Mouse (Mus musculus): ENCODE data around the gene Atp9a. TPM values are rescaled to one million over a fixed set of nuclear protein-coding genes. Genes with fewer than 3 reads are reported as not detected.
A peak's percentile ranks its signal among the peaks of the same experiment; 100 is the strongest.

Atp9a gene
- polyA plus RNA-seq (2015; fragmentation: Nextera tagmentation; extraction: Ambion mirVana): 155 and 179 TPM in 2 replicates

DNA sequence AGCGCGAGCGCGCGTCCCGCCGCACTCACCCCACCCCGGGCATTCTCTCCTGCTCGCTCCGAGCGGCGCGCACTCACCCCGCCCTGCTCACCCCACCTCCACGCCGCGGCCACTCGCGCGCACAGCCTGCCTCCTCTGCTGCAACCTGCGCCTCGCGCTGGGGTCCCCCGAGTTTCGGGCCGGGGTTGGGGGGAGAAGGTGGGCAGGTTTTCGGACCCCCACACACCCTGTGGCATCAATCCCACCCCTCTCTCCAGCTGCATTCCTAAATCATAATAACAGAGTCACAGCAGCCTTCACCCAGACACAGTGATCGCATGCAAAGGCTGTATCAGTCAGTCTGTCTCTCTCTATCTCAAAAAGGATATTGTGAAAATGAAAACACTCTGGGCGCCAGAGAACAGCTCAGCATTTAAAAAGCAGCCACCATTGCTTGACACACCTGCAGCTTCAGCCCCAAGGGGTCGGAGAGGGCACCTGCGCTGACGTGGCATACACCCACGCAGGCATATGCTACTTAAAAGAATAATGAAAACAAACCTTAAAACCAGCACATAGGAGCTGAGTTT, at the start of gene Atp9a:
TSS of gene Atp9a (minus strand) at position 351 of the 569 bp plus-strand sequence.
- peak; percentile 80 for ATAC-seq (replicated peaks)
- Histone ChIP-seq H3K9me3 (no peaks in the 10 kb centered on the region), H3K4me3 (peak within 1 kb of the TSS; percentile 97), H3K4me1 (peaks cover 14% of the 10 kb centered on the region), H3K36me3 (replicated peaks) (no peaks in the 10 kb centered on the region), H3K9ac (peak within 1 kb of the TSS; percentile 94), H3K27me3 (replicated peaks) (no peaks in the 10 kb centered on the region), H3K4me2 (peak within 1 kb of the TSS; percentile 54), H3K27ac (peak within 1 kb of the TSS; percentile 98)
- WGBS: 8% methylated on average over 22 of the region's 33 CpGs

DNA sequence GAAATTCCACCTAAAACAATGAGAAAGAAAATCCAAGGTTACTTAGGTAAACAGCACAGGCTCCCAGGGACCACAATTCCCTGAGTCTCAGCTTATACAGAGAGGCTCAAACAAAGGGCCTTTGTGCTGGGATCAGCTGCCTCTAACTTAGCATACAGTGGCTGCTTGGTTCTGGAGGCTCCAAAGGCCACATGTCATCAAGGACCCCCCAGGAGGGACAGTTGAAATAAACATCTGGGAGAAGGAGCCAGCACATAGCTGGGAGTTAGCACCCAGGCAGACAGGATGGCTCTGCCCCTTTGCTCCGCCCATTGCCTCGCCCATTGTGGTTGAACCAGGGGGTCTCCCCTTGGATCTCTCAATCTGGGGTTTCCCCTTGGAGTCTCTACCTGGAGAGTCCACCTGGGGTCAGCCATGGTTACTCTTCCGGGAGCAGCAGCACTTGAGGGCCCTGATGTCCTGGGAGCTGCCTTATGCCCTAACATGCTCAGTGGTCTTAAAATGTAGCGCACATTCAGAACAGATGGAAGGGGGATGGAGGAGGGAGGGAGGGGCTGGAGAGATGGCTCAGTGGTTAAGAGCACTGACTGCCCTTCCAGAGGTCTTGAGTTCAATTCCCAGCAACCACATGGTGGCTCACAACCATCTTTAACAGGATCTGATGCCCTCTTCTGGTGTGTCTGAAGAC, 49.0 kb upstream of the Atp9a start:
- Histone ChIP-seq H3K4me3 (no peak overlapping the region), H3K4me2 (no peak overlapping the region), H3K9me3 (no peaks in the 10 kb centered on the region), H3K4me1 (0 out of 2 replicates have a peak, but pooled peaks cover 5% of the 10 kb centered on the region), H3K27me3 (replicated peaks) (no peaks in the 10 kb centered on the region), H3K9ac (no peak overlapping the region), H3K27ac (no peak overlapping the region), H3K36me3 (replicated peaks) (no peaks in the 10 kb centered on the region)
- WGBS: 41% methylated on average over 4 of the region's 4 CpGs
- ATAC-seq (replicated peaks): no peak

DNA sequence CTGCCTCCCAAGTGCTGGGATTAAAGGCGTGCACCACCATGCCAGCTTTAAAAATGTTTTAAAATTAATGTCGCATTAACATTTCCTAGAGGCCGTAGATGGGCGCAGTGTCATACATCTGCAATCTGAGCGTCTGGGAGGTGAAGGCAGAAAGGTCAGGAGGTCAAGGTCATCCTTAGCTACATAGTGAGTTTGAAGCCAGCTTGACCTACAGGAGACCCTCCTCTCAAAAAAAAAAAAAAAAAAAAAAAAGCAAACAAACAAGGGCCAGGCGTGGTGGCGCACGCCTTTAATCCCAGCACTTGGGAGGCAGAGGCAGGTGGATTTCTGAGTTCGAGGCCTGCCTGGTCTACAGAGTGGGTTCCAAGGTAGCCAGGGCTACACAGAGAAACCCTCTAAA, 44.0 kb upstream of the Atp9a start:
- Histone ChIP-seq H3K27me3 (replicated peaks) (no peaks in the 10 kb centered on the region), H3K27ac (no peak overlapping the region), H3K9me3 (no peaks in the 10 kb centered on the region), H3K4me3 (no peak overlapping the region), H3K36me3 (replicated peaks) (no peaks in the 10 kb centered on the region), H3K4me2 (no peak overlapping the region), H3K4me1 (0 out of 2 replicates have a peak, but pooled peaks cover 3% of the 10 kb centered on the region), H3K9ac (no peak overlapping the region)
- no peak for ATAC-seq (replicated peaks)
- 94% methylated on average over 9 of the region's 9 CpGs for WGBS

DNA sequence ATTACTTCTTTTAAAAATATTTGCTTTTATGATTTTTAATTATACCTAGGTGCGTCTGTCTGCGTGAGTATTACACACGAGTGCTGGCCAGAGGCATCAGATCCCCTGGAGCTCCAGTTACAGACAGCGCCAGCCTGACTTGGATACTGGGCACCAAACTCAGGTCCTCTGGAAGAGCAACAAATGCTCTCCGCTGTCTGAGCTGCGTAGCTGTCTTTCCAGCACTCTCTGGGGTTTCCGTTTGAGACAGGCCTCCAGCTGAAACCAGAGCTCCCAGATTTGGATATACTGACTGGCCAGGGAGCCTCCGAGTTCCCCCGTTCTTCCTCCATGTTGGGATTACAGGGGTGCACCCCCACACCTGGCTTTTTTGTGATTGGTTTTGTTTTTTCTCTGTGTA, 38.4 kb upstream of the Atp9a start:
- no peak for ATAC-seq (replicated peaks)
- no peak overlapping the region for H3K4me3 ChIP-seq
- H3K36me3 ChIP-seq (replicated peaks): no peaks in the 10 kb centered on the region
- no peak overlapping the region for H3K9ac ChIP-seq
- peak overlapping the region; percentile 5; the same call in 1 of the 2 replicates for H3K27ac ChIP-seq
- H3K4me1 ChIP-seq: peaks cover 6% of the 10 kb centered on the region
- no peaks in the 10 kb centered on the region for H3K9me3 ChIP-seq
- no peak overlapping the region for H3K4me2 ChIP-seq
- WGBS: 41% methylated on average over 9 of the region's 9 CpGs
- no peaks in the 10 kb centered on the region for H3K27me3 ChIP-seq (replicated peaks)

DNA sequence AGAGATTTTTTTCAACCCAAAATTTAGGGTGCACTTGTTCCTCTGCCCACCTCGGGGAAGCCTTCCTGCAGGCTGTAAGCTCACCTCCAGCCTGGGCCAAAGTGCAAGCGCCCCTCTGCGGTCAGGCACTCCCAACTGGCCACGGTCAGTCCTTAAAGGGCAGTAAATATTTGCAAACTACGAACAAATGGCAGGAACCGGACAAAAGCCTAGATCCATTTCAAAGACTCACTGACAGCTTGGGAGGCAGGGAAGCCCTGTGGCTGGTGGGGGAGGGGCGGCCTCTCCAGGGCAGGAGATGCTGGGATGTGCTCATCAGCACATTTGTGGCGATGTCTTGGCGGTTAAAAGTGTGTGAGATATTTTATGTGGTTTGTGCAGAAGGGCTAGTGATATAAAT, 37.8 kb upstream of the Atp9a start:
- 7% methylated on average over 9 of the region's 9 CpGs for WGBS
- H3K27ac ChIP-seq: no peak overlapping the region
- peaks cover 6% of the 10 kb centered on the region for H3K4me1 ChIP-seq

DNA sequence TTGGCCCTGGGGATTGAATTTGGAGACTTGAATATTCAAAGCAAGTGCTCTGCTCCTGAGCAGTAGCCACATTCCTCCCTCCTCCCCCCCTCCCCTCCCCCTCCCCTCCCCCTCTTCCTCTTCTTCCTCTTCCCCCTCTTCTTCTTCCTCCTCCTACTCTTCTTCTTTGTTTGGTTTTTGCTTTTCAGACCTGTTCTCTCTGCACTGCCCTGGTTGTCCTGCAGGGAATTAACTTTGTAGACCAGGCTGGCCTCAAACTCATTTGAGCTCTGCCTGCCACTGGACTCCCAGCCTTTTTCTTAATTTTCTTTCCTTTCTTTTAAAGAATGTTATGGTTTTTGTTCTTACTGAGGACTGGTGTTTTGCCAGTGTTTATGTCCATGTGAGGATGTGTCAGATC, 35.3 kb upstream of the Atp9a start:
- no peaks in the 10 kb centered on the region for H3K36me3 ChIP-seq (replicated peaks)
- no peak overlapping the region for H3K9ac ChIP-seq
- H3K4me3 ChIP-seq: no peak overlapping the region
- H3K9me3 ChIP-seq: no peaks in the 10 kb centered on the region
- H3K4me1 ChIP-seq: peaks cover 6% of the 10 kb centered on the region
- ATAC-seq (replicated peaks): no peak
- no peaks in the 10 kb centered on the region for H3K27me3 ChIP-seq (replicated peaks)
- H3K4me2 ChIP-seq: no peak overlapping the region
- no peak overlapping the region for H3K27ac ChIP-seq

More for the DNA sequence above, 37.8 kb upstream of the Atp9a start:
- Histone ChIP-seq H3K27me3 (replicated peaks) (no peaks in the 10 kb centered on the region), H3K4me3 (no peak overlapping the region), H3K9ac (no peak overlapping the region), H3K4me2 (no peak overlapping the region), H3K9me3 (no peaks in the 10 kb centered on the region), H3K36me3 (replicated peaks) (no peaks in the 10 kb centered on the region)
- ATAC-seq (replicated peaks): no peak

DNA sequence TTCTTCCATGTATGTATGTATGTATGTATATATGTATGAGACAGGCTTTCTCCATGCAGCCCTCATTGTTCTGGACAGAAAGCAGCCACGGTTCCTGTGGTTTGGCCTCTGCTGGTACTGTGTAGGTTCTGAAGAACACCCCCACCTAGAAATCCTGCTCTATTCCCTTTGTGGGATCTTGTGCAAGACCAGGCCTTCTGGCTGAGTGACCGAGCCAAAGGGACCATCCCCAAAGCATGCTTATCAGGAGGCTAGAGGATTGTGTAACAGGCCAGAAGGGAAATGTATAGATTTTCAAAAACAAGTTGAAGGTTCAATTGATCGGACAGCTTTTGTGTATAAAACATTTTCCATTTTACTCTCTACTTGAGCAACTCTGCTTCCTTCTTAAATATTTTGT, 34.0 kb upstream of the Atp9a start:
- no peak for ATAC-seq (replicated peaks)

DNA sequence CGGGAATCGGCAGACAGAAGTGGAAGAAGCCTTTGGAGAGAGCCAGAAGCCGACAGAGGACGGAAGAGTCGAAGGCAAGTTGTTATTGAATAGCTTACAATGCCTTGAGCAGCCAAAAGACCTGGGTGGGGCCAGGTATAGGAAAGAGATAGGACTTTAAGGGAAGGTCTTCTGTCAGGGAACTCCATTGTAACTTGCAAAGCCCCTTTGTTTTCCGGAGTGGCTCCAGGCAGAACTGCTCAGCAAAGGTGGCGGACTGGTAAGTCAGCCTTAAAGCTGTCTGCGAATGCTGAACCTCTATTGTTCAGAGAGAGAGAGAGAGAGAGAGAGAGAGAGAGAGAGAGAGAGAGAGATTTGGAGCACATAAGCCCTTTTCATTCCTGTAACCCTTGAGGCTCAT, 27.1 kb upstream of the Atp9a start:
- Histone ChIP-seq H3K9me3 (no peaks in the 10 kb centered on the region), H3K27me3 (replicated peaks) (peaks cover 19% of the 10 kb centered on the region; the same call in 1 of the 2 replicates), H3K4me1 (peaks cover 28% of the 10 kb centered on the region), H3K36me3 (replicated peaks) (no peaks in the 10 kb centered on the region), H3K4me3 (no peak overlapping the region), H3K27ac (no peak overlapping the region), H3K9ac (no peak overlapping the region), H3K4me2 (no peak overlapping the region)
- 30% methylated on average over 8 of the region's 8 CpGs for WGBS
- ATAC-seq (replicated peaks): no peak

More for the DNA sequence above, 34.0 kb upstream of the Atp9a start:
- no peak overlapping the region for H3K4me2 ChIP-seq
- H3K27ac ChIP-seq: no peak overlapping the region
- H3K36me3 ChIP-seq (replicated peaks): no peaks in the 10 kb centered on the region
- 79% methylated on average over 3 of the region's 3 CpGs for WGBS
- peaks cover 6% of the 10 kb centered on the region for H3K4me1 ChIP-seq
- H3K9me3 ChIP-seq: no peaks in the 10 kb centered on the region
- H3K4me3 ChIP-seq: no peak overlapping the region
- H3K27me3 ChIP-seq (replicated peaks): no peaks in the 10 kb centered on the region
- H3K9ac ChIP-seq: no peak overlapping the region

DNA sequence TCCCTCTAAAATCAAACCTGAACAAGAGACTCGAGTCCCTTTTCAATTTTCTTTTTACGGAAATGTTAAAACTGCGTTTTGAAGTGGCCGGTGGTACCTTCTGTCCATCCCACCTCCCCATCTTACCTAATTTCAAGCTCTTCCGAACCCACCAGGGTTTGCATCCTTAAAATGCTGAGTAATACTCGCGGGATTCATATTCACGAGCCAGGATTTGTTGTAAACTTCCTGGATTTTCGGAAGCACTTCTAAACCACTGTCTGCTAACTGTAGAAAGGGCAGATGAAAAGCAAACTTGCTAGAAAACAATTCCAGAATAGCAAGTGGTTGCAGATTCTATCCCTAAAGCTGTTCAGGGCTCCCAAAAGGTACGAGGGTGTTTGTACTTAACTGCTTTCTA, 25.4 kb upstream of the Atp9a start, which contains the start of gene Sall4:
TSS of gene Sall4 (minus strand) at position 362 of the 400 bp plus-strand sequence.
- H3K9ac ChIP-seq: peak within 1 kb of the TSS; percentile 38
- H3K27ac ChIP-seq: no peak within 1 kb of the TSS
- H3K4me3 ChIP-seq: peak within 1 kb of the TSS; percentile 43
- WGBS: 12% methylated on average over 10 of the region's 10 CpGs
- peaks cover 36% of the 10 kb centered on the region for H3K4me1 ChIP-seq
- H3K27me3 ChIP-seq (replicated peaks): peaks cover 19% of the 10 kb centered on the region; the same call in 1 of the 2 replicates
- no peak for ATAC-seq (replicated peaks)
- H3K4me2 ChIP-seq: peak within 1 kb of the TSS; percentile 89
- H3K9me3 ChIP-seq: no peaks in the 10 kb centered on the region
- no peaks in the 10 kb centered on the region for H3K36me3 ChIP-seq (replicated peaks)

DNA sequence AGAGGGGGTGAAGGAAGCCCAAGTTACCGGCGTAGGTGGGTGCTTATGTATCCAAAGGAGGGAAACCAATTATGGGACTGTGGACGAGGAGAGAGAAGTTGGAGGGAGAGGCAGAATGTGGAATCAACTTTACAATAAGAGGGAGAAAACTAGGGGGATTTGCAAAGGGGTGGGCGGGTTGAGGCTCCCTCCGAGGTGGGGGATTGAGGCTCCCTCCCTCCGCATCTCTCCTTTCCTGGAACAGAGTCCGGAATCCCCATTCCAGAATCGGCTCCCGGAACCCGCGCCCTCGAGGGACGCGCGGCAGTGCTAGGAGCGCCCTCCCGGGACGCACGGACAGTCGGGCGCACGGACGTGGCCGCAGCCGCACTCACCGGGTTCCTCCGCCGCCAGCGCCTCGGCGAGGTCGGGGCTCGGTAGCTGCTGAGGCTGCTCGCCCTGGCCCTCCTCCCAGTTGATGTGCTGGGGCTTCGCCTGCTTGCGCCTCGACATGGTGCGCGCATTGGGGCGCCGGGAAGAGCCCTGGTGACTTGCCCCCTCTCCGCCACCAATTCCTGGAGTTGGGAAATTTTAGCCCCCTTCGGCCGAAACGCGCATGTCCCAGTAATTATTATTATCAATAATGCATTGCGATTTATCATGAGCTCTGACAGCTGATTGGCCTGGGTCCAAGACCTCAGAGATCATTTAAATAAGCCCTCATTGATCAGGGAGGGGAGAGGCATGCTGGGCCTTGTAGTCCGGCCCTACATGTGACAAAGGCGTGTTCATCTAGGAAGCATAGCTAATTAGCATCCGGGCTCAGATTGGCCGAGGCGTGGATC, 24.5 kb upstream of the Atp9a start:
- Histone ChIP-seq H3K9ac (peak overlapping the region; percentile 38), H3K4me2 (peak overlapping the region; percentile 89), H3K9me3 (no peaks in the 10 kb centered on the region), H3K36me3 (replicated peaks) (no peaks in the 10 kb centered on the region), H3K27ac (no peak overlapping the region), H3K4me1 (peaks cover 45% of the 10 kb centered on the region), H3K27me3 (replicated peaks) (peaks cover 19% of the 10 kb centered on the region; the same call in 1 of the 2 replicates), H3K4me3 (peak overlapping the region; percentile 43)
- under 1% methylated on average over 52 of the region's 52 CpGs for WGBS
- ATAC-seq (replicated peaks): peak; percentile 86

DNA sequence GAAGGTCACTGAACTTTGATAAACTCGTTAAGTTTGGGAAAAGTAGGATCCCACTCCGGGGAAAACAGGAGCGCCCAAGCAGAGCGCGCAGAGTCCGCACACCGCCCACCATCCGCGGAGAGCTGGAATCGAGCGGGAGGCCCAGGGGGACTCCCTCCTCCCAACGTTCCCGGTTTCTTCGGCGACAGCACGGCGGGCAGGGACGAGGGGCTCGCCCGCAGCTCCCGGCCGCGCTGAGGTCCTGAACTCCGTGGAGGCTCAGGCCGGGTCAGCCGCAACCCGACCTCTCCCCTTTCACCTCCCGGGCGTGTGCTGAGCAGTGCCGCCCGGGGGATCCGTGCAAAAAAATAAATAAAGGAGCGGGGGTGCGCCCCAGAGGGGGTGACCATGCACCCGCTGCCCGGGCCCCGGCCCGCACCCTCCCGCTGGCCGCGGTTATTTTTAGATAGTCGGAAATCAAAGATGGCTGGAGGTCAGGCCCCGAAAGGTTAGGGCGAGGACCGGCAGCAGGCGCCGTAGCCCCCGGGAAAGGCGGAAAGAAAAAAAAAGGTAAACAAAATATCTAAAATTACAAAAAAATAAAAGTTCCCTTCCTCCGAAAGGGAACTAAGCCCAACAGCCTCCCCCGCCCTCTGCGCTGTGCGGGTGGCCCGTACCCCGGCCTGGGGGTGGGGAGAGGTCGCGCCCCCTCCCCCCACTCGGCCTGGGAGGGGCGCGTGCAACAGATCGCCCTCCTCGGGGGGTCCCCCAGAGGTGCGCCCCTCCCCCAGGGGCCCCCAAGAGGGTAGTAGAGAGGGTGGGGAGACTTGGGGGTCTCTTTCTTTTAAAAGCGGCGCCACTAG, 23.7 kb upstream of the Atp9a start:
- Histone ChIP-seq H3K4me2 (peak overlapping the region; percentile 89), H3K4me3 (peak overlapping the region; percentile 43), H3K27me3 (replicated peaks) (peaks cover 19% of the 10 kb centered on the region; the same call in 1 of the 2 replicates), H3K9me3 (no peaks in the 10 kb centered on the region), H3K4me1 (peaks cover 45% of the 10 kb centered on the region), H3K9ac (peak overlapping the region; percentile 38), H3K27ac (no peak overlapping the region), H3K36me3 (replicated peaks) (no peaks in the 10 kb centered on the region)
- ATAC-seq (replicated peaks): no peak
- WGBS: 0% methylated on average over 63 of the region's 65 CpGs

All from midbrain, embryonic 15.5 days (tissue).